8 mouse cellular contexts compared by ENCODE assay signal in genomic region chr19:5688200-5689087, GRCm38 (mm10). TPM values are rescaled to one million over a fixed set of nuclear protein-coding genes. Genes with fewer than 3 reads are reported as not detected.
DNase-seq lines count a peak whose midpoint lies in the region; ATAC-seq lines count a peak whose summit lies in the region.

Map3k11 (plus strand) TSS chr19:5688742.
Pcnx3 (minus strand) TSS chr19:5688908.

- peak within 1 kb of the TSS; percentile 52 to 95 for H3K4me3 ChIP-seq in heart, embryonic 14.5 days (ENCODE audit: control insufficient read depth in 1 of 2, insufficient read depth in 1 of 2, low read depth in 1 of 2, low read length in 2 of 2)
- H3K4me3 ChIP-seq in liver, embryonic 13.5 days (replicated peaks) = peak within 1 kb of the TSS; percentile 79
- H3K4me3 ChIP-seq in stomach, embryonic 16.5 days (replicated peaks; ENCODE audit: low read length) = peak within 1 kb of the TSS; percentile 98

- peaks cover 16 to 43% of the 10 kb centered on the region in 2 experiments for H3K4me1 ChIP-seq in heart, embryonic 14.5 days (ENCODE audit: control insufficient read depth in 2 of 2, insufficient read depth in 2 of 2, low read length in 2 of 2)
- H3K4me1 ChIP-seq in liver, embryonic 13.5 days (replicated peaks) = peaks cover 70% of the 10 kb centered on the region
- peaks cover 39% of the 10 kb centered on the region for H3K4me1 ChIP-seq in stomach, embryonic 16.5 days (ENCODE audit: control insufficient read depth, insufficient read depth, low read length)

- H3K9me3 ChIP-seq in heart, embryonic 14.5 days (ENCODE audit: control insufficient read depth, low read length) = no peaks in the 10 kb centered on the region
- H3K9me3 ChIP-seq in liver, embryonic 13.5 days (replicated peaks) = no peaks in the 10 kb centered on the region
- H3K9me3 ChIP-seq in stomach, embryonic 16.5 days (replicated peaks; ENCODE audit: control insufficient read depth, low read length) = no peaks in the 10 kb centered on the region

- peak within 1 kb of the TSS; percentile 87 to 95 for H3K27ac ChIP-seq in heart, embryonic 14.5 days (replicated peaks in 1 of 2; ENCODE audit: control insufficient read depth in 1 of 2, insufficient read depth in 1 of 2, low read depth in 2 of 2, low read length in 2 of 2)
- peak within 1 kb of the TSS; percentile 93 for H3K27ac ChIP-seq in liver, embryonic 13.5 days
- H3K27ac ChIP-seq in stomach, embryonic 16.5 days (ENCODE audit: low read length) = peak within 1 kb of the TSS; percentile 98

- peak; percentile 93 for DNase-seq in c-Kit-negative CD71-positive TER-119-positive erythroid progenitor cells, embryonic 14.5 days (ENCODE audit: low read depth, low spot score)
- peak; percentile 99 for DNase-seq in fibroblast of lung, adult 2 months (ENCODE audit: low read depth)
- DNase-seq in kidney, postnatal 14 days = peak; percentile 99
- DNase-seq in liver, embryonic 13.5 days = peak; percentile 95
- peak; percentile 94 for DNase-seq in neural tube, embryonic 10.5 days (ENCODE audit: extremely low spot score, low spot score)

- ATAC-seq in CD4-positive, CD25-positive, alpha-beta regulatory T cell, adult 4 months = peak; percentile 78
- peak; percentile 87 for ATAC-seq in heart, embryonic 14.5 days (ENCODE audit: insufficient number of reproducible peaks, insufficient read depth, low FRiP score, low read depth)
- ATAC-seq in liver, embryonic 13.5 days (ENCODE audit: low read depth) = peak; percentile 79
- ATAC-seq in stomach, embryonic 16.5 days (ENCODE audit: insufficient read depth, low FRiP score) = peak; percentile 93

- peak within 1 kb of the TSS; percentile 85 for H3K9ac ChIP-seq in heart, embryonic 14.5 days (ENCODE audit: low read length)
- peak within 1 kb of the TSS; percentile 94 for H3K9ac ChIP-seq in liver, embryonic 13.5 days
- H3K9ac ChIP-seq in stomach, embryonic 16.5 days (ENCODE audit: low read length) = peak within 1 kb of the TSS; percentile 96

- under 1% methylated on average over 69 of the region's 69 CpGs for WGBS in heart, embryonic 14.5 days
- WGBS in liver, embryonic 13.5 days (ENCODE audit: insufficient replicate concordance) = under 1% methylated on average over 69 of the region's 69 CpGs
- 0% methylated on average over 69 of the region's 69 CpGs for WGBS in stomach, embryonic 16.5 days

- peaks cover 59% of the 10 kb centered on the region for H3K36me3 ChIP-seq in heart, embryonic 14.5 days (ENCODE audit: control insufficient read depth, insufficient read depth, low read length)
- peaks cover 66% of the 10 kb centered on the region for H3K36me3 ChIP-seq in liver, embryonic 13.5 days
- peaks cover 15% of the 10 kb centered on the region for H3K36me3 ChIP-seq in stomach, embryonic 16.5 days (ENCODE audit: control insufficient read depth, insufficient read depth, low read length)

- no peaks in the 10 kb centered on the region for H3K27me3 ChIP-seq in heart, embryonic 14.5 days (ENCODE audit: control insufficient read depth, insufficient read depth, low read length)
- H3K27me3 ChIP-seq in liver, embryonic 13.5 days = no peaks in the 10 kb centered on the region
- no peaks in the 10 kb centered on the region for H3K27me3 ChIP-seq in stomach, embryonic 16.5 days (ENCODE audit: control insufficient read depth, insufficient read depth, low read length)

- peak within 1 kb of the TSS; percentile 100 for H3K4me2 ChIP-seq in heart, embryonic 14.5 days (ENCODE audit: low read length)
- peak within 1 kb of the TSS; percentile 99 for H3K4me2 ChIP-seq in liver, embryonic 13.5 days
- H3K4me2 ChIP-seq in stomach, embryonic 16.5 days (ENCODE audit: low read depth, low read length) = peak within 1 kb of the TSS; percentile 99

RNA-seq across cellular contexts. Expression of gene Map3k11, which starts in this region (rescaled TPM):
- 1 to 10 TPM; 6.3 to 8.4 TPM for polyA plus RNA-seq in CD4-positive, CD25-positive, alpha-beta regulatory T cell, adult 4 months (2017; shearing (Covaris generic))
- 16.7 and 22.4 TPM in 2 replicates for polyA plus RNA-seq in heart, embryonic 14.5 days (2014; fragmentation: Nextera tagmentation; extraction: Ambion mirVana)
- polyA plus RNA-seq in liver, embryonic 13.5 days (2015; fragmentation: Nextera tagmentation; extraction: Ambion mirVana) = 13.8 and 15.9 TPM in 2 replicates
- polyA plus RNA-seq in stomach, embryonic 16.5 days (2015; fragmentation: Nextera tagmentation; extraction: Ambion mirVana) = 20.0 and 20.2 TPM in 2 replicates

RNA-seq across cellular contexts. Expression of gene Pcnx3, which starts in this region (rescaled TPM):
- polyA plus RNA-seq in CD4-positive, CD25-positive, alpha-beta regulatory T cell, adult 4 months (2017; shearing (Covaris generic)) = 10 to 100 TPM; 21.6 to 23.9 TPM
- polyA plus RNA-seq in heart, embryonic 14.5 days (2014; fragmentation: Nextera tagmentation; extraction: Ambion mirVana) = 15.3 and 17.3 TPM in 2 replicates
- 9.1 and 10.1 TPM in 2 replicates for polyA plus RNA-seq in liver, embryonic 13.5 days (2015; fragmentation: Nextera tagmentation; extraction: Ambion mirVana)
- polyA plus RNA-seq in stomach, embryonic 16.5 days (2015; fragmentation: Nextera tagmentation; extraction: Ambion mirVana) = 17.2 and 17.4 TPM in 2 replicates

Comparison
In these comparisons a context has a peak if more than half of its experiments do, and no peak if none do; other contexts are left out.
1. Peak in every context shown above with its lines: DNase-seq, ATAC-seq, H3K4me3 ChIP-seq and H3K27ac ChIP-seq.